In the genomic region with DNA sequence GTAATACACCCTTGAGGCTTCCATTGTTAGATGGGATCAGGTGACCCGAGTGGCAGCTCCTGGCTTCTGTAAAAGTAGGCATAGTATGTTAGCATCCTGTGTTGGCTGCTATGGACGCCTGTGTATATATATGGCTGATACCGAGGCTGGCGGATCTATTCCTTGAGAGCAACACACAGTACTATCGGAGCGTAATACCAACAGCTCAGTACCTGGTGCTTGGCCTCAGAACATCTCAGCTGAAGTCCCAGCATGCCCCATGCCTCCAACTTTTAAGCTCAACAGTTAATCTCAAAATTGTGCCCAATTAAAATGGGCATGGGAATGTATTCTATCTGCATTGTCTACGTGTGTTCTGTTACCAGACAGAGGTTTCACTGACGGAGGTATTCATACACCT, we compare ENCODE assay signal across 8 mouse cellular contexts.
DNase-seq lines count a peak whose midpoint lies in the region; ATAC-seq and TF ChIP-seq lines count a peak whose summit lies in the region.

No protein-coding gene starts in this region.

- peak overlapping the region; percentile 85 for H3K9ac ChIP-seq in forebrain, embryonic 16.5 days (replicated peaks; ENCODE audit: low read depth, low read length)
- H3K9ac ChIP-seq in liver, embryonic 12.5 days, result no peak overlapping the region

- no peak for TF ChIP-seq CTCF in C2C12 (IDR thresholded peaks at IDR 0.05; ENCODE audit: control insufficient read depth, insufficient read depth, insufficient read length)

- 4% methylated on average over 8 of the region's 8 CpGs for WGBS in forebrain, embryonic 16.5 days
- 57% methylated on average over 8 of the region's 8 CpGs for WGBS in liver, embryonic 12.5 days (ENCODE audit: insufficient replicate concordance)

- peak; percentile 19 for DNase-seq in embryo, embryonic 10 days (ENCODE audit: low spot score)
- DNase-seq in embryo, embryonic 9.5 days (ENCODE audit: extremely low spot score), result no peak
- DNase-seq in urinary bladder, postnatal 25 days (ENCODE audit: low spot score), result no peak
- DNase-seq in left cerebral cortex, postnatal 25 days (ENCODE audit: low spot score in 2 of 2), result no peak

- H3K27ac ChIP-seq in forebrain, embryonic 16.5 days (ENCODE audit: low read length), result peak overlapping the region; percentile 99
- H3K27ac ChIP-seq in liver, embryonic 12.5 days, result peak overlapping the region; percentile 48; the same call in 1 of the 2 replicates

- peaks cover 17% of the 10 kb centered on the region for H3K4me1 ChIP-seq in forebrain, embryonic 16.5 days (replicated peaks; ENCODE audit: control insufficient read depth, insufficient read depth, low read length)
- H3K4me1 ChIP-seq in liver, embryonic 12.5 days, result no peaks in the 10 kb centered on the region

- H3K27me3 ChIP-seq in C2C12 (ENCODE audit: control insufficient read depth, insufficient read depth, insufficient read length), result no peaks in the 10 kb centered on the region
- H3K27me3 ChIP-seq in forebrain, embryonic 16.5 days (replicated peaks; ENCODE audit: control insufficient read depth, insufficient read depth, low read length), result no peaks in the 10 kb centered on the region
- H3K27me3 ChIP-seq in liver, embryonic 12.5 days (replicated peaks), result peaks cover 47% of the 10 kb centered on the region

- intact Hi-C loops in left cerebral cortex, postnatal 25 days (cut with DNase I), result loop anchor here (5.0 kb wide), 2 partner anchors 105 to 355 kb away; no protein-coding TSS in a partner anchor

- peaks cover 88% of the 10 kb centered on the region for H3K79me2 ChIP-seq in C2C12 (ENCODE audit: control insufficient read depth, insufficient read depth)

- peak overlapping the region; percentile 34; the same call in 1 of the 2 replicates for H3K4me2 ChIP-seq in forebrain, embryonic 16.5 days (ENCODE audit: low read length)
- peak overlapping the region; percentile 14 for H3K4me2 ChIP-seq in liver, embryonic 12.5 days

- peak; percentile 1; the same call in 1 of the 2 replicates for ATAC-seq in forebrain, embryonic 16.5 days
- ATAC-seq in liver, embryonic 12.5 days, result no peak
- ATAC-seq in inflammation-experienced regulatory T-cells, adult 6 months, result no peak

- H3K79me3 ChIP-seq in C2C12 (ENCODE audit: low read depth), result peaks cover 69% of the 10 kb centered on the region

- H3ac ChIP-seq in C2C12 (ENCODE audit: control insufficient read depth, insufficient read length, low read depth), result peak overlapping the region; percentile 89

- no peaks in the 10 kb centered on the region for H3K9me3 ChIP-seq in forebrain, embryonic 16.5 days (ENCODE audit: control insufficient read depth, low read length)
- H3K9me3 ChIP-seq in liver, embryonic 12.5 days (replicated peaks), result no peaks in the 10 kb centered on the region

- H3K4me3 ChIP-seq in C2C12 (ENCODE audit: insufficient read depth, poor library complexity, severe bottlenecking), result peak overlapping the region; percentile 68
- H3K4me3 ChIP-seq in forebrain, embryonic 16.5 days (replicated peaks; ENCODE audit: low read length), result peak overlapping the region; percentile 51
- H3K4me3 ChIP-seq in liver, embryonic 12.5 days, result peak overlapping the region; percentile 40

- peaks cover 48% of the 10 kb centered on the region for H3K36me3 ChIP-seq in C2C12 (ENCODE audit: control insufficient read depth, insufficient read depth)
- H3K36me3 ChIP-seq in forebrain, embryonic 16.5 days (ENCODE audit: control insufficient read depth, insufficient read depth), result no peaks in the 10 kb centered on the region
- H3K36me3 ChIP-seq in liver, embryonic 12.5 days, result no peaks in the 10 kb centered on the region

TF ChIP-seq in C2C12, 6 proteins besides CTCF, POLR2A, EP300 and RAD21:
- TF ChIP-seq MAX (IDR thresholded peaks at IDR 0.05) (no peak), USF1 (IDR thresholded peaks at IDR 0.05; ENCODE audit: low read depth) (peak; percentile 35)
